Comparison of ENCODE assay signal across 9 mouse cellular contexts in genomic region chr11:69628286-69628685, GRCm38 (mm10). TPM values are rescaled to one million over a fixed set of nuclear protein-coding genes. Genes with fewer than 3 reads are reported as not detected.
DNase-seq lines count a peak whose midpoint lies in the region; ATAC-seq and TF ChIP-seq lines count a peak whose summit lies in the region.
"Had no signal": no experiment of that assay in that cellular context is flagged by ENCODE, and none has a peak within 500 bp of the region (broad histone marks: within the 10 kb centered on the region; RNA-seq: fewer than 3 reads in every experiment).

No protein-coding gene starts in this region.

- H3K4me1 ChIP-seq in heart, embryonic 11.5 days (ENCODE audit: control insufficient read depth, insufficient read depth, low read length): no peaks in the 10 kb centered on the region
- H3K4me1 ChIP-seq in G1E (ENCODE audit: insufficient read depth, low read depth, low read length): peaks cover 20% of the 10 kb centered on the region
- peaks cover 21% of the 10 kb centered on the region for H3K4me1 ChIP-seq in megakaryocyte, embryonic 14.5 days

- H3K4me2 ChIP-seq in heart, embryonic 11.5 days: no peak overlapping the region

- H3K9me3 ChIP-seq in heart, embryonic 11.5 days (replicated peaks; ENCODE audit: control insufficient read depth, low read length): no peaks in the 10 kb centered on the region
- no peaks in the 10 kb centered on the region for H3K9me3 ChIP-seq in G1E (replicated peaks)
- H3K9me3 ChIP-seq in megakaryocyte, embryonic 14.5 days: no peaks in the 10 kb centered on the region

- ATAC-seq in heart, embryonic 11.5 days (replicated peaks; ENCODE audit: insufficient number of reproducible peaks, low FRiP score, low TSS enrichment): no peak
- no peak for ATAC-seq in G1E (ENCODE audit: extremely low read depth, insufficient number of reproducible peaks, low FRiP score, poor library complexity, severe bottlenecking)

- H3K9ac ChIP-seq in heart, embryonic 11.5 days (ENCODE audit: low read depth, low read length): no peak overlapping the region

- H3K27ac ChIP-seq in heart, embryonic 11.5 days (ENCODE audit: low read depth, low read length): no peak overlapping the region

- peak; percentile 94 for DNase-seq in heart, adult 11 months
- DNase-seq in G1E (ENCODE audit: low spot score): no peak
- peak; percentile 82 for DNase-seq in cerebellum, adult 8-10 months
- peak; percentile 46 for DNase-seq in gastrocnemius, postnatal 25 days
- DNase-seq in layer of hippocampus, postnatal 10 days (ENCODE audit: low spot score in 2 of 2): peak; percentile 75 to 77
- DNase-seq in spleen, postnatal 4 days (ENCODE audit: low spot score in 2 of 2): peak; percentile 79 to 92

- no peak overlapping the region for H3K4me3 ChIP-seq in heart, embryonic 11.5 days (ENCODE audit: low read depth, low read length)
- no peak overlapping the region for H3K4me3 ChIP-seq in G1E (ENCODE audit: low read depth, low read length)
- peak overlapping the region; percentile 70 for H3K4me3 ChIP-seq in megakaryocyte, embryonic 14.5 days (replicated peaks)

- peak; percentile 98 for TF ChIP-seq CTCF in G1E (IDR thresholded peaks at IDR 0.05; ENCODE audit: low read depth, low read length)

- H3K27me3 ChIP-seq in heart, embryonic 11.5 days (ENCODE audit: control insufficient read depth, insufficient read depth, low read length): no peaks in the 10 kb centered on the region
- H3K27me3 ChIP-seq in G1E (ENCODE audit: insufficient read depth, low read length): no peaks in the 10 kb centered on the region
- no peaks in the 10 kb centered on the region for H3K27me3 ChIP-seq in megakaryocyte, embryonic 14.5 days (replicated peaks)

- WGBS in heart, embryonic 11.5 days (ENCODE audit: insufficient replicate concordance): 35% methylated on average over 6 of the region's 6 CpGs

- no peaks in the 10 kb centered on the region for H3K36me3 ChIP-seq in heart, embryonic 11.5 days (ENCODE audit: control insufficient read depth, insufficient read depth, low read length)
- no peaks in the 10 kb centered on the region for H3K36me3 ChIP-seq in G1E (replicated peaks)
- no peaks in the 10 kb centered on the region for H3K36me3 ChIP-seq in megakaryocyte, embryonic 14.5 days (replicated peaks; ENCODE audit: low read length)

RNA-seq across cellular contexts. Expression of gene Fxr2, which starts 4.5 kb away (rescaled TPM):
- polyA plus RNA-seq in heart, embryonic 11.5 days (2014; fragmentation: Nextera tagmentation; extraction: Ambion mirVana): 21.1 and 29.0 TPM in 2 replicates
- total RNA-seq in G1E (2014; fragmentation: Nextera tagmentation) (90.1 and 92.9 TPM in 2 replicates), G1E (2017) (44.9 and 53.6 TPM in 2 replicates)
- 77.8 and 82.4 TPM in 2 replicates for polyA plus RNA-seq in G1E (2012)
- 10 to 100 TPM; 76.0 to 77.1 TPM for total RNA-seq in gastrocnemius, postnatal 25 days (2021)
- 100 to 1,000 TPM in 1 of 2 experiments, 10 to 100 TPM in 1; 99.2 to 103 TPM for total RNA-seq in layer of hippocampus, postnatal 10 days (2021)
- polyA plus RNA-seq in megakaryocyte, embryonic 14.5 days (2012; ENCODE audit: insufficient read depth, low replicate concordance): 65.7 and 84.9 TPM in 2 replicates

RNA-seq across cellular contexts. Expression of gene Sat2, which starts 6.5 kb away (rescaled TPM):
- polyA plus RNA-seq in heart, embryonic 11.5 days (2014; fragmentation: Nextera tagmentation; extraction: Ambion mirVana): 15.2 and 16.4 TPM in 2 replicates
- total RNA-seq in G1E (2014; fragmentation: Nextera tagmentation) (2.4 and 7.3 TPM in 2 replicates), G1E (2017) (1.5 and 2.6 TPM in 2 replicates)
- 0.09 TPM in 1 of 2 replicates, not detected in the other for polyA plus RNA-seq in G1E (2012)
- 1 to 10 TPM; 2.3 to 2.8 TPM for total RNA-seq in gastrocnemius, postnatal 25 days (2021)
- total RNA-seq in layer of hippocampus, postnatal 10 days (2021): 10 to 100 TPM; 15.0 to 17.1 TPM
- not detected in 2 replicates for polyA plus RNA-seq in megakaryocyte, embryonic 14.5 days (2012; ENCODE audit: insufficient read depth, low replicate concordance)

RNA-seq across cellular contexts. Expression of gene Shbg, which starts 10.6 kb away (rescaled TPM):
- polyA plus RNA-seq in heart, embryonic 11.5 days (2014; fragmentation: Nextera tagmentation; extraction: Ambion mirVana): 1.5 TPM in 1 of 2 replicates, not detected in the other
- total RNA-seq in G1E (2014; fragmentation: Nextera tagmentation) (not detected in 2 replicates), G1E (2017) (not detected in 2 replicates)
- not detected in 2 replicates for polyA plus RNA-seq in G1E (2012)
- under 1 TPM in 1 of 2 experiments, not detected in 1; 0.62 TPM for total RNA-seq in gastrocnemius, postnatal 25 days (2021)
- not detected for total RNA-seq in layer of hippocampus, postnatal 10 days (2021)
- polyA plus RNA-seq in megakaryocyte, embryonic 14.5 days (2012; ENCODE audit: insufficient read depth, low replicate concordance): not detected in 2 replicates
- polyA plus RNA-seq: lung, embryonic 16.5 days had no signal

RNA-seq across cellular contexts. Expression of gene Atp1b2, which starts 22.5 kb away (rescaled TPM):
- 31.0 and 36.2 TPM in 2 replicates for polyA plus RNA-seq in heart, embryonic 11.5 days (2014; fragmentation: Nextera tagmentation; extraction: Ambion mirVana)
- total RNA-seq in G1E (2014; fragmentation: Nextera tagmentation): 84.5 and 116 TPM in 2 replicates
- total RNA-seq in G1E (2017): 3.6 and 4.8 TPM in 2 replicates
- polyA plus RNA-seq in G1E (2012): 50.0 and 54.6 TPM in 2 replicates
- 100 to 1,000 TPM; 365 to 378 TPM for total RNA-seq in gastrocnemius, postnatal 25 days (2021)
- total RNA-seq in layer of hippocampus, postnatal 10 days (2021): 100 to 1,000 TPM; 456 to 463 TPM
- polyA plus RNA-seq in megakaryocyte, embryonic 14.5 days (2012; ENCODE audit: insufficient read depth, low replicate concordance): 2.8 and 4.2 TPM in 2 replicates

RNA-seq across cellular contexts. Expression of gene Sox15, which starts 26.8 kb away (rescaled TPM):
- polyA plus RNA-seq in heart, embryonic 11.5 days (2014; fragmentation: Nextera tagmentation; extraction: Ambion mirVana): not detected in 2 replicates
- total RNA-seq in G1E (2014; fragmentation: Nextera tagmentation) (2.1 TPM in 1 of 2 replicates, not detected in the other), G1E (2017) (0.17 TPM in 1 of 2 replicates, not detected in the other)
- polyA plus RNA-seq in G1E (2012): 0.20 and 0.36 TPM in 2 replicates
- total RNA-seq in gastrocnemius, postnatal 25 days (2021): not detected
- not detected for total RNA-seq in layer of hippocampus, postnatal 10 days (2021)
- not detected in 2 replicates for polyA plus RNA-seq in megakaryocyte, embryonic 14.5 days (2012; ENCODE audit: insufficient read depth, low replicate concordance)
